Mouse (Mus musculus) gastrocnemius, postnatal 25 days (tissue): ENCODE data around the gene Glp2r. TPM values are rescaled to one million over a fixed set of nuclear protein-coding genes. Genes with fewer than 3 reads are reported as not detected.

Source experiments
- DNase-seq: peaks from one replicate; pipeline ENCODE4 v3.0.0; 2022
- total RNA-seq, 2 experiments: library from RNA; stranded (reverse); gene quantifications; 1 replicate in 1 of 2; 2 replicates in 1 of 2; pipeline ENCODE4 v1.2.3; 2021

Glp2r gene
- total RNA-seq, 2 experiments from 2014 or later: 0.19 to 0.51 TPM

DNA sequence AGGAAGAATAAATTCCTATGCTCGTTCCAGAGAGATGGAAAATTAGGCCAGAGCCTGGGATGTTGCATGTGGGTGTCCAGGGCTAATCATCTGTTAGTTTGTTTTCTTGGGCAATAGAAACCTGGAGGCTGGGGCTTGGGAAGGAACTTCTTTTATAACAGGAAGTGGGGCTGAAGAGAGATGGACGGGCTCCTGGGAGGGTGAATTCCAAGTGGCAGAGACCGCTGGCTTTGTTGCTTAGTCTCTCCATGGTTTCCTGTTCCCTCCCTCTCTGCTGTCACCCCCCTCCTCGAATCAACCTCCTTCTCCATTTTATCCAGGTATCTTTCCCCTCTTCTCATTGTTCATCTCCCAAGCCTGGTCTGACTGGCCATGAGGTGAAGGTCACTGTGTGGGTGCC lies 134.8 kb downstream of the Glp2r start:
- DNase-seq: no peak

GRCm38 (mm10) chr11:67633620-67634229 lies 137.2 kb downstream of the Glp2r start:
- no peak for DNase-seq

GRCm38 (mm10) chr11:67632906-67633305 lies 138.0 kb downstream of the Glp2r start:
- DNase-seq: no peak

GRCm38 (mm10) chr11:67628522-67628921 lies 142.4 kb downstream of the Glp2r start:
- no peak for DNase-seq

GRCm38 (mm10) chr11:67627179-67627578 lies 143.8 kb downstream of the Glp2r start:
- DNase-seq: no peak

- no peak for DNase-seq
Observed at GRCm38 (mm10) chr11:67622340-67622739, 148.6 kb downstream of the Glp2r start.

DNA sequence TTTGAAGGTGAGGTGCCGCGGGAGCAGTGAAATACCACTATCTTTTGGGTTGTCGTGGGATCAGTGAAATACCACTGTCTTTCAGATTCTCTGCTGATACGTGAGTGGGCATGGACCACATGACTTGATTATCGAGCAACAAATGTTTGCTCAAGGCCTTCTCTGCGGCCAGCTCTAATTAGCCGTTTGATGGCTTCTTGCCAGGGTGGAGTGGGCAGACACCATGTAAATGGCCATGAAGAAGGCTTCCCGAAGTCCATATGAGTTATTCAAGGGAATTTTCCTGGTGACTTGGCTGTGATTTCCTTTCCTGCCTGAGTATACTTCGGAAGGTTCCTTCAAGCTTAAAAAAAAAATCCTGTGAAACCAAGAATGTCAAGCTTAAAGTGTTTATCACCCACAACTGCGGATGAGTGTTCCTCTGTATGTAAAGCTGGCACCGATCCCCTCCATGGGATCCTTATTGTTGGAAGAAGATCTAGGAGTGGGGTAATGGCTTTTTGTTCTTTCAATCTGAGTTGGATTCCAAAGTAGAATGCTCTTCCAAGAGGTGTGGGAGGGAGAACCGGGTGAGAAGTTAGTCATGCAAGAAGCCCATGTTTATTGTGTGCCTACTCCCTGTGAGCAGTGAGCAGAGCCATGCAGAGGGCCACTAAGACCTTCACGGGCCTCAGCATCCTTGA lies 154.3 kb downstream of the Glp2r start:
- no peak for DNase-seq

DNA sequence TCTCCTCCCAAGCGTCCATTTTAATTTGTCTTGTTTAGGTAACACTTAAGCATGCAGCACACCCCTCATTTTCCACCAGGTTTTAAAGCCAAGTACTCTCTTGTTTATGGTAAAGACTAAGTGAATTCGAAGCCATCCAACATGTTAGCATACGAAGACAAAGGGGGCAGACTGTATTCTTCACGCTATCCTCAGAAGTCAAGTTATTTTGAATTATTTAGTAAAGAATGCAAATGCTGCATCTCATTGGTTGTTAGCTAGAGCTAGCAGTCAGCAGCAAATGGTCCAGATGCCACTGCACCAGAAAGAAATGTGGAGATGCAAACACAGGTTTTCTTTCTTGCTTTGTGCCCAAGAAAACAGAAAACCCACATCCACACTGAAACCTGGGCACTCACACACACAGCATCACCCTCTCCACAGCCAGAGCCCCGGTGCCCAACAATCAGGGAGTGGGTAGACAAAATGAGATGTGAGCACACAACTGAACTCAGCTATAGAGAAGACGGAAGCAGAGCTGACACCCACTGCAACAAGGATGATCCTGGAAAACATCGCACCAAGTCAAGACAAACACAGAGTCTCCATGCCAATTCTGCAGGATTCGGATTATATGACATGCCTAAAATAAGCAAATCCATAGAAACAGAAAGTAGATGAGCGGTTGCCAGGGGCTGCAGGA lies 158.7 kb downstream of the Glp2r start:
- DNase-seq: no peak

Other genes with a start within 250 kb of the Glp2r start
- under 1 TPM in 1 of 2 experiments, not detected in 1; 0.27 TPM for gene Rcvrn, start 75.8 kb downstream of the Glp2r start, total RNA-seq
- gene Gsg1l2, start 3.5 kb upstream of the Glp2r start, total RNA-seq: not detected
- 100 to 1,000 TPM; 392 to 453 TPM for gene Dhrs7c, start 27.0 kb upstream of the Glp2r start, total RNA-seq
- gene Usp43, start 151.0 kb upstream of the Glp2r start, total RNA-seq: under 1 TPM; 0.33 to 0.64 TPM
- 1 to 10 TPM; 1.3 to 3.8 TPM for gene Cfap52, start 194.5 kb upstream of the Glp2r start, total RNA-seq
- gene Stx8, start 195.0 kb upstream of the Glp2r start, total RNA-seq: 10 to 100 TPM; 22.4 to 23.0 TPM